Mouse (Mus musculus) kidney, postnatal 0 days (tissue): ENCODE measurements around the gene Ggcx. TPM values are rescaled to one million over a fixed set of nuclear protein-coding genes. Genes with fewer than 3 reads are reported as not detected.

Source experiments
- ATAC-seq: fragments of 200-750 bp; cut with Nextera tagmentation; replicated peaks from 2 replicates; pipeline ENCODE4 v1.8.0; 2017; ENCODE audit warnings: low read depth, moderate number of reproducible peaks, moderate TSS enrichment, moderate library complexity; ENCODE audit not compliant: low FRiP score
- DNase-seq: peaks from one replicate; pipeline ENCODE4 v3.0.0-alpha.2; 2016; ENCODE audit warnings: low spot score
- H3K27ac ChIP-seq: fragments of 300-500 bp; sonication (generic); 2 replicates; pipeline ENCODE4 v1.5.1; 2014; ENCODE audit warnings: mild to moderate bottlenecking
- H3K27me3 ChIP-seq: fragments of 300-500 bp; sonication (generic); 2 replicates; pipeline ENCODE4 v1.6.1; 2014; ENCODE audit warnings: low read length, mixed read lengths; ENCODE audit not compliant: insufficient read depth
- H3K36me3 ChIP-seq: fragments of 300-500 bp; sonication (generic); 2 replicates; pipeline ENCODE4 v1.6.1; 2014; ENCODE audit warnings: low read length, mixed read lengths; ENCODE audit not compliant: insufficient read depth
- H3K4me1 ChIP-seq: fragments of 300-500 bp; sonication (generic); replicated peaks from 2 replicates; pipeline ENCODE4 v1.6.1; 2014; ENCODE audit warnings: antibody characterized with exemption, low read length, mixed read lengths; ENCODE audit not compliant: insufficient read depth
- H3K4me2 ChIP-seq: fragments of 300-500 bp; sonication (generic); 2 replicates; pipeline ENCODE4 v1.6.1; 2014; ENCODE audit warnings: mild to moderate bottlenecking, low read length, moderate library complexity, mixed read lengths
- H3K4me3 ChIP-seq: fragments of 300-500 bp; sonication (generic); replicated peaks from 2 replicates; pipeline ENCODE4 v1.5.1; 2014; ENCODE audit warnings: low read depth, low read length
- H3K9ac ChIP-seq: fragments of 300-500 bp; sonication (generic); 2 replicates; pipeline ENCODE4 v1.6.1; 2014; ENCODE audit warnings: low read depth, low read length
- H3K9me3 ChIP-seq: fragments of 300-500 bp; sonication (generic); replicated peaks from 2 replicates; pipeline ENCODE4 v1.6.1; 2016; ENCODE audit warnings: low read length, inconsistent platforms, mixed read lengths
- CTCF ChIP-seq: IDR thresholded peaks from 2 replicates; pipeline ENCODE4 v1.5.1; 2016; ENCODE audit warnings: antibody characterized with exemption, low read depth, mild to moderate bottlenecking, moderate library complexity
- WGBS: fragments of 180-500 bp; shearing (Covaris S2); extraction: QIAGEN DNeasy Blood & Tissue Kit; methylation state at CpG from one replicate; pipeline ENCODE4 v1.1.7; 2014; 5-methylcytosine and 5-hydroxymethylcytosine counted together
- polyA plus RNA-seq: library from polyadenylated mRNA; unstranded; fragments of >200 nt; fragmentation: Nextera tagmentation; extraction: Ambion mirVana; gene quantifications from 2 replicates; pipeline ENCODE4 v1.2.1, GENCODE M21; 2015

Gene Ggcx
- polyA plus RNA-seq, result 19.1 and 21.7 TPM in 2 replicates

DNA sequence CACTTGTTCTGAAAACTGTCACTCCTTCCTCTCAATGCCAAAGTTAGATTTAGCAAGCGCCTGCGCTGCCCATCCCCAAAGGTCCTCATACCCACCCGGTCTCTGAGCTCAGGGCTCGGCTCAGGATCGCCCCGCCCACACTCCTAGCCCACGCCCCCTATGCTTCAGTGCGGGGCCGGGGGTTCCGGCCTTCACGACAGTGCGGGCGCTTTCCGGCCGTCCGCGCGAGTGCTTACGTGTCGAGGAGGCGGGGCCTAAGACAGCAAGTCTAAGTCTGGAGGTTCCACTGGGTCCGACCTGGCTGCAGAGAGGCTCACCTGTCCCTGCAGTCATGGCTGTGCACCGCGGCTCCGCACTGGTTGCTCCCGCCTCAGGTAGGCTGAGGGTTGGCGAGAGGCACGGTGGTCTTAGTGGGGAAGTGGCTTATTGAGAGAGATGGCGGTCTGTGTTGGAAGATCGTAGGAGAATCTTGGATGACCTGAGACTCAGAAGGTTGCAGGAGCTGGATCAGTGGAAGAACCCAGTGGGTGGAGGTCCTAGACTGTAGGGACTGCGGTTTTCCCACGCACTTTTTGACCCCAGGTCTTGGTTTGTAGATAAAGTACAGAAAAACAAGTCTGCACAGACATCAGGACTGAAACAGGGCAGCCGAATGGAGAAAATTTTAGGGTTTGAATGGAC is at the start of gene Ggcx:
Ggcx (plus strand) TSS at position 233 of the 681 bp plus-strand sequence.
- no peaks in the 10 kb centered on the region; the same call in 1 of the 2 replicates for H3K4me1 ChIP-seq
- H3K4me3 ChIP-seq, result peak within 1 kb of the TSS; percentile 71
- ATAC-seq (peak; percentile 95), DNase-seq (peak; percentile 97)
- peak within 1 kb of the TSS; percentile 72 for H3K27ac ChIP-seq
- H3K4me2 ChIP-seq, result peak within 1 kb of the TSS; percentile 83
- peak; percentile 39; the same call in 1 of the 2 replicates for TF ChIP-seq CTCF
- H3K9ac ChIP-seq, result peak within 1 kb of the TSS; percentile 75
- under 1% methylated on average over 33 of the region's 33 CpGs for WGBS
- H3K36me3 ChIP-seq, result peaks cover 12% of the 10 kb centered on the region
- H3K27me3 ChIP-seq, result no peaks in the 10 kb centered on the region
- no peaks in the 10 kb centered on the region for H3K9me3 ChIP-seq

DNA sequence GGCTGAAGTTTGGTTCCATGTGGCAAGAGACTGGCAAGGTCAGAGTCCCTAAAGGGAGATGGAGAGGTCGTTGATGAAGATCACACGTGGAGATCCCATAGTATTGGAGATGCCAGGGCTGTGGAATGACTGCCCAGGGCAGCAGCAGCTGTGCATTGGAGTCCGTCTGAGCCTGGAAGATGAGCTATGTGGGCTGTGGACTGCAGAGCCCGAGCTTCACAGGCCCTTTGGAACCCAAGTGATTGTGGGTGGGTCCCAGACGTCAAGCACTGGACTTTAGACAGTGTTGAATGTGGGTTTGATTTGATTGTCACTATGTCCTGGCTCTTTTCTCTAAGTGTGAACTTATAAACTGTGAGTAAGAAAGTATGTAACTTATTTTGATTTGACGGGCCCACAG is 49.1 kb upstream of the Ggcx start:
- no peak for TF ChIP-seq CTCF
- WGBS, result 66% methylated on average over 6 of the region's 6 CpGs
- no peaks in the 10 kb centered on the region for H3K9me3 ChIP-seq
- ATAC-seq, result no peak
- no peak overlapping the region for H3K4me2 ChIP-seq
- no peak overlapping the region for H3K27ac ChIP-seq
- no peak overlapping the region for H3K9ac ChIP-seq
- DNase-seq, result no peak
- H3K27me3 ChIP-seq, result no peaks in the 10 kb centered on the region
- no peaks in the 10 kb centered on the region for H3K36me3 ChIP-seq
- H3K4me1 ChIP-seq, result peaks cover 13% of the 10 kb centered on the region; the same call in 1 of the 2 replicates
- no peak overlapping the region for H3K4me3 ChIP-seq

DNA sequence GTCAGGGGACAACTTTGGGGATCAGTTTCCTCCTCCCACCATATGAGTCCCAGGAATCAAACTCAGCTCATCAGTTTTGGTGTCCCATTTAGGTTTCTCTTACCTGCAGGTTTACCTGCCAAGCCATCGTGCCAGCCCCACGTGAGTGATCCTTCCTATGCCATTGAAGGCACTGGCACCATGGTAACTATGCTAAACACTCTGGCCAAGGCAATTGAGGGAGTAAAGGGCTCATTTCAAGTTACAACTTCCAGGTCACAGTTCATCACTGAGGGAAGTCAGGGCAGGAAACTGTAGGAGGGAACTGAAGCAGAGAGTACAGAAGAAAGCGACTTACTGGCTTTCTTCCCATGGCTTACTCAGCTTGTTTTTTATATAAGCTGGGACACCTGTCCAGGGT is 47.8 kb upstream of the Ggcx start:
- TF ChIP-seq CTCF, result no peak
- ATAC-seq, result no peak
- no peaks in the 10 kb centered on the region for H3K36me3 ChIP-seq
- H3K27me3 ChIP-seq, result no peaks in the 10 kb centered on the region
- no peak overlapping the region for H3K27ac ChIP-seq
- no peak overlapping the region for H3K4me3 ChIP-seq
- H3K4me1 ChIP-seq, result peaks cover 8% of the 10 kb centered on the region; the same call in 1 of the 2 replicates
- no peak overlapping the region for H3K4me2 ChIP-seq
- 45% methylated on average over 3 of the region's 3 CpGs for WGBS
- H3K9ac ChIP-seq, result no peak overlapping the region
- H3K9me3 ChIP-seq, result no peaks in the 10 kb centered on the region
- DNase-seq, result no peak

DNA sequence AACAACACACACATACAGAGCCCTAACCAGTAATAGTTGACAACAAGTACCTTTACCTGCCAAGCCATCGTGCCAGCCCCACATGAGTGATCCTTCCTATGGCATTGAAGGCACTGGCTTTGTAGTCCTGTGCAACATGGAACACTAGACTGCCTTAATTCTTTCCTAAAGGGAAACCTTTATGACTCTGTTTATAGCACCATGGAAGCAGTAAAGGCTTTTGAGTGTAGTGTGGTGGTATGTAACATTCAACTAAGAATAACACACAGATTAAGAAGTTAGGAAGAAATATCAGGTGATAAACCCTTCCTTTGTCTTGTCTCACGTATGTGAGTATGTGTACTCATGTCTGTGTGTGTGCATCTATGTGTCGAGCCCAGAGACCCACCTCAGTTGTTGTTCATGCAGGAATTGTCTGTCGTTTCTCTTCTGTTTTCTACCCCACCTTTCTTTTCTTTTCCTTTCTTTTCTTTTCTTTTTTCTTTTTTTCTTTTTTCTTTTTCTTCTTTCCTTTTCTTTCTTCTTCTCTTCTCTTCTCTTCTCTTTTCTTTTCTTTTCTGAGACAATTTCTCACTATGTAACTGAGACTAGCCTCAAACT is 47.2 kb upstream of the Ggcx start, which contains the start of gene Rnf181:
Rnf181 (minus strand) TSS at position 113 of the 600 bp plus-strand sequence.
- no peaks in the 10 kb centered on the region for H3K9me3 ChIP-seq
- H3K4me1 ChIP-seq, result peaks cover 8% of the 10 kb centered on the region; the same call in 1 of the 2 replicates
- H3K4me3 ChIP-seq, result no peak within 1 kb of the TSS
- no peak within 1 kb of the TSS for H3K4me2 ChIP-seq
- ATAC-seq (no peak), DNase-seq (no peak)
- no peaks in the 10 kb centered on the region for H3K36me3 ChIP-seq
- 80% methylated on average over 4 of the region's 4 CpGs for WGBS
- no peaks in the 10 kb centered on the region for H3K27me3 ChIP-seq
- no peak within 1 kb of the TSS for H3K9ac ChIP-seq
- H3K27ac ChIP-seq, result no peak within 1 kb of the TSS
- no peak for TF ChIP-seq CTCF

DNA sequence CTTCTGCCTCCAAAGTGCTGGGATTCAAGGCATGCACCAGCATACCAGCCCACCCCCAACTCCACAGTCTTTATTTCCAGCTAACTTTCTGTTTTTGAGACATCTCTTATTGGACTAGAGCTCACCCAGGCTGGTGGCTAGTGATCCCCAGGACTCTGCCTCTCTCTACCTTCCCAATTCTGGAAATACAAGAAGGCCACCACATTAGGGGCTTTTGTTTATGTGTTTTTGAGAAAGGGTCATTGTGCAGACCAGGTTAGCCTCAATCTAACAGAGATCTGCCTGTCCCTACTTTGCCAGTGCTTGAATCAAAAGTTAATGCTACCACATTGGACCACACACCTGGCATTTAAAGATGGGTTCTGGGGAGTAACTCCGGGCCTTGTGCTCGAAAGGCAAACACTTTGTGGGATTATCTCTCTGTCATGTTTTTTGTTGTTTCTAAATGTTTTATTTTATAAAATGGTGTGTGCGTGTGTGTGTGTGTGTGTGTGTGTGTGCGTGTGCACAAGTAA is 46.6 kb upstream of the Ggcx start:
- ATAC-seq (no peak), DNase-seq (no peak)
- Histone ChIP-seq H3K9me3 (no peaks in the 10 kb centered on the region), H3K4me1 (peaks cover 8% of the 10 kb centered on the region; the same call in 1 of the 2 replicates), H3K4me2 (no peak overlapping the region), H3K27ac (no peak overlapping the region), H3K4me3 (no peak overlapping the region), H3K9ac (no peak overlapping the region), H3K36me3 (no peaks in the 10 kb centered on the region), H3K27me3 (no peaks in the 10 kb centered on the region)
- 78% methylated on average over 4 of the region's 4 CpGs for WGBS
- no peak for TF ChIP-seq CTCF

DNA sequence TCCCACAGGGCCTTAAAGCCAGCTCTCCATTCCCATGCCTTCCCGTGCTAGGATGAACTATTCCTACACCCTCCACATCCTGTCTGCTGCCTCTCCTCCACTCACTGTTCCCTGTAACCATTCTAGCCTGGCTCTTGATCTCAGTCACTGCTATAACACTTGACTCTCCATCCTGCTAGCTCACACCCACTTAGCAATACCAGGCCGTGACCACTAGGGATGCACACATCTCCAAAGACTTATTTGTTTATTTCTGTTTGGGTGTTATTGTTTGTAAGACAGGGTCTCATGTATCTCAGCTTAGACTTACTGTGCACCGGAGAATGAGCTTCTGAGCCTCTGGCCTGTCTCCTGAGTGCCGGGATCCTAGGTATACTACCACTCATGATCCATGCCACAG is 44.6 kb upstream of the Ggcx start:
- H3K4me2 ChIP-seq, result no peak overlapping the region
- DNase-seq (no peak), ATAC-seq (no peak)
- TF ChIP-seq CTCF, result peak; percentile 15; the same call in 1 of the 2 replicates
- no peaks in the 10 kb centered on the region for H3K27me3 ChIP-seq
- H3K4me3 ChIP-seq, result no peak overlapping the region
- no peak overlapping the region for H3K9ac ChIP-seq
- no peaks in the 10 kb centered on the region for H3K36me3 ChIP-seq
- 80% methylated on average over 4 of the region's 4 CpGs for WGBS
- no peak overlapping the region for H3K27ac ChIP-seq
- peaks cover 8% of the 10 kb centered on the region; the same call in 1 of the 2 replicates for H3K4me1 ChIP-seq
- no peaks in the 10 kb centered on the region for H3K9me3 ChIP-seq
